7 mouse cellular contexts compared by ENCODE assay signal in the genomic region with DNA sequence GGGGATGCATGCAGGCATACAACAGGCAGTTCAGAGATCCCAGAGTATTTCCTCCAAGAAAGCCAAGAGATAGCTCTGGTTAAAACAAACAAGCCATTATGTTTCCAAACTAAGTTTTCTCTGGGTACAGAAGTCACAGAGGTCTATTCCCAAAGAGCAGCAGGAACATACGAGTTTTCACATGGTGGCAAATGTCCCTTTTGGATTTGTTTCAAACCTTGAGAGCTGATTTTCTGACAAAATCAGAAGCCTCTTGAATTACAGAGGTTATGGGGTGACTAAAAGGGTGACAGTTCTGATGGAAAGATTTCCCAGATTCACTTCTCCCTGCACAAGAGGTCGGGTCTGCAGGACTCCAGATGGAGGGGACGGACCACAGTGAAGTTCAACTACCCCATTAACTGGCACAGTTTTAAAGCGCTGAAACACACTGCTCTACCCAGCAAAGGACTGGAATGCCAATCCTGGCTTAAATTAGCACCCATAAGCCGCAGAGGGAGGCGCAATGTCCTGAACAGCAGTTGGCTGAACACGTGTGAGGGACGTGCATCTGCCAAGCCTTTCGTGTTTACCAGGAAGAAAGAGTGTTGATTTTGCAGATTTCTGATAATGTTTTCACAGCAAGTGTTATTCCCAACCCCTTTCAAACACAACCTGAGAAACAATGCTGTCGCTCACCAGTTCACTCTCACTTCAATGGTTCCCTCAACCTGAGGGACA. TPM values are rescaled to one million over a fixed set of nuclear protein-coding genes. Genes with fewer than 3 reads are reported as not detected.
DNase-seq lines count a peak whose midpoint lies in the region; ATAC-seq and TF ChIP-seq lines count a peak whose summit lies in the region.

No protein-coding gene starts in this region.

- H3K27me3 ChIP-seq in lung, postnatal 0 days (replicated peaks; ENCODE audit: insufficient read depth, low read length): no peaks in the 10 kb centered on the region
- no peaks in the 10 kb centered on the region for H3K27me3 ChIP-seq in stomach, embryonic 16.5 days (ENCODE audit: control insufficient read depth, insufficient read depth, low read length)
- H3K27me3 ChIP-seq in midbrain, embryonic 13.5 days: no peaks in the 10 kb centered on the region

- H3K9me3 ChIP-seq in lung, postnatal 0 days (ENCODE audit: low read length): no peaks in the 10 kb centered on the region
- no peaks in the 10 kb centered on the region for H3K9me3 ChIP-seq in stomach, embryonic 16.5 days (replicated peaks; ENCODE audit: control insufficient read depth, low read length)
- no peaks in the 10 kb centered on the region for H3K9me3 ChIP-seq in midbrain, embryonic 13.5 days

- WGBS in lung, postnatal 0 days: 58% methylated on average over 10 of the region's 10 CpGs
- 68% methylated on average over 10 of the region's 10 CpGs for WGBS in stomach, embryonic 16.5 days
- WGBS in midbrain, embryonic 13.5 days: 90% methylated on average over 10 of the region's 10 CpGs

- DNase-seq in lung, postnatal 36 days: peak; percentile 52
- DNase-seq in lung, postnatal 0 days (ENCODE audit: low spot score): no peak
- DNase-seq in frontal cortex, postnatal 10 days (ENCODE audit: low spot score in 2 of 2): peak; percentile 45 to 53
- peak; percentile 82 for DNase-seq in layer of hippocampus, adult 11-12 months (ENCODE audit: low spot score)
- no peak for DNase-seq in urinary bladder, adult 18-20 months (ENCODE audit: low spot score in 2 of 2)

- ATAC-seq in lung, postnatal 0 days: no peak; the same call in 1 of the 2 replicates
- peak; percentile 42; the same call in 1 of the 2 replicates for ATAC-seq in stomach, embryonic 16.5 days (ENCODE audit: insufficient read depth, low FRiP score)
- no peak for ATAC-seq in midbrain, embryonic 13.5 days

- H3K4me1 ChIP-seq in lung, postnatal 0 days (ENCODE audit: insufficient read depth, low read depth, low read length): peaks cover 6% of the 10 kb centered on the region; the same call in 1 of the 2 replicates
- peaks cover 12% of the 10 kb centered on the region for H3K4me1 ChIP-seq in stomach, embryonic 16.5 days (ENCODE audit: control insufficient read depth, insufficient read depth, low read length)
- peaks cover 14% of the 10 kb centered on the region for H3K4me1 ChIP-seq in midbrain, embryonic 13.5 days (replicated peaks)

- H3K36me3 ChIP-seq in lung, postnatal 0 days (ENCODE audit: insufficient read depth, low read length): no peaks in the 10 kb centered on the region
- H3K36me3 ChIP-seq in stomach, embryonic 16.5 days (ENCODE audit: control insufficient read depth, insufficient read depth, low read length): no peaks in the 10 kb centered on the region
- no peaks in the 10 kb centered on the region for H3K36me3 ChIP-seq in midbrain, embryonic 13.5 days

- TF ChIP-seq EP300 in lung, postnatal 0 days (IDR thresholded peaks at IDR 0.05): no peak

- no peak overlapping the region for H3K4me3 ChIP-seq in lung, postnatal 0 days (ENCODE audit: low read depth, low read length)
- H3K4me3 ChIP-seq in stomach, embryonic 16.5 days (replicated peaks; ENCODE audit: low read length): no peak overlapping the region
- no peak overlapping the region for H3K4me3 ChIP-seq in midbrain, embryonic 13.5 days (replicated peaks)

- no peak overlapping the region for H3K27ac ChIP-seq in lung, postnatal 0 days (ENCODE audit: low read length)
- H3K27ac ChIP-seq in stomach, embryonic 16.5 days (ENCODE audit: low read length): peak overlapping the region; percentile 72
- no peak overlapping the region for H3K27ac ChIP-seq in midbrain, embryonic 13.5 days

- H3K4me2 ChIP-seq in lung, postnatal 0 days (replicated peaks; ENCODE audit: low read depth, low read length): no peak overlapping the region
- H3K4me2 ChIP-seq in stomach, embryonic 16.5 days (ENCODE audit: low read depth, low read length): no peak overlapping the region
- no peak overlapping the region for H3K4me2 ChIP-seq in midbrain, embryonic 13.5 days (replicated peaks)

- H3K9ac ChIP-seq in lung, postnatal 0 days (replicated peaks; ENCODE audit: low read depth): no peak overlapping the region
- H3K9ac ChIP-seq in stomach, embryonic 16.5 days (ENCODE audit: low read length): 0 out of 2 replicates have a peak overlapping the region, but pooled peaks have one; percentile 39
- H3K9ac ChIP-seq in midbrain, embryonic 13.5 days (replicated peaks): no peak overlapping the region

- no peak for TF ChIP-seq CTCF in lung, postnatal 0 days (IDR thresholded peaks at IDR 0.05)

RNA-seq across cellular contexts. Expression of gene Sorbs1, which starts 41.9 kb away (rescaled TPM):
- polyA plus RNA-seq in lung, postnatal 0 days (2015; fragmentation: Nextera tagmentation; extraction: Ambion mirVana): 36.4 and 38.7 TPM in 2 replicates
- polyA plus RNA-seq in stomach, embryonic 16.5 days (2015; fragmentation: Nextera tagmentation; extraction: Ambion mirVana): 106 and 114 TPM in 2 replicates
- 77.6 and 78.7 TPM in 2 replicates for polyA plus RNA-seq in midbrain, embryonic 13.5 days (2015; fragmentation: Nextera tagmentation; extraction: Ambion mirVana)

Comparison
In these comparisons a context has a peak if more than half of its experiments do, and no peak if none do; other contexts are left out.
1. DNase-seq: peak in lung, postnatal 36 days (single experiment), frontal cortex, postnatal 10 days (2 of 2) and layer of hippocampus, adult 11-12 months (single experiment); none in lung, postnatal 0 days (single experiment) and urinary bladder, adult 18-20 months (0 of 2).